Comparison of ENCODE assay signal across 39 mouse cellular contexts in the genomic region with DNA sequence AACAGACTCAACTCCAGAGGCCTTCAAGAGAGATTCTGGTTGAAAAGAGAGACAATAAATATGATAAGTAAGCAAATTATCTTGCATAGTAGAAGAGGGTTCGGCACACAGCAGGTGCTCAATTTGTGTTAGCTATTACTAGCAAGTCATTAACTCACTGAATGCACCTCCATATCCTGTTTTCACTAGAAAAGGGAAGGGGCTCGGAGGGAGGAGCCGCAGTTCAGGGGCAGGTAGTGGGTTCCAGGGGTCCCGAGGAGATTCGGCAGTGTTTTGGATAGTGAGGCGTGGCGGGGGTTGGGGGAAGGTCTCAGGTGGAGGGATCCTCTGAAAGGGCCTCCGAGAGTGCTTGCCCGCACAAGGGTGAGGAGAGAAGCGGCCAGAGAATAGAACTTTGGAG. TPM values are rescaled to one million over a fixed set of nuclear protein-coding genes. Genes with fewer than 3 reads are reported as not detected.
DNase-seq lines count a peak whose midpoint lies in the region; ATAC-seq and TF ChIP-seq lines count a peak whose summit lies in the region.
"Had no signal": no experiment of that assay in that cellular context is flagged by ENCODE, and none has a peak within 500 bp of the region (broad histone marks: within the 10 kb centered on the region; RNA-seq: fewer than 3 reads in every experiment).

No protein-coding gene starts in this region.

- TF ChIP-seq POLR2A in testis, adult 2 months (IDR thresholded peaks at IDR 0.05; ENCODE audit: control insufficient read depth, low read depth, low read length), result no peak

- 25% methylated on average over 10 of the region's 10 CpGs for WGBS in heart, embryonic 14.5 days

- intact Hi-C loops in heart, postnatal 25 days (cut with DNase I), result no loop called here

- no peak overlapping the region for H3K9ac ChIP-seq in heart, embryonic 14.5 days (ENCODE audit: low read length)
- H3K9ac ChIP-seq: forebrain, embryonic 12.5 days; kidney, embryonic 15.5 days; liver, embryonic 12.5 days had no signal

- no peak for ATAC-seq in heart, embryonic 14.5 days (ENCODE audit: insufficient number of reproducible peaks, insufficient read depth, low FRiP score, low read depth)
- ATAC-seq in activated CD4-positive, CD25-positive, alpha-beta regulatory T cell, adult 4 months, result no peak
- ATAC-seq: hindbrain, embryonic 16.5 days; liver, embryonic 12.5 days; lung, postnatal 0 days had no signal

- H3K27ac ChIP-seq in heart, embryonic 14.5 days (replicated peaks in 1 of 2; ENCODE audit: control insufficient read depth in 1 of 2, insufficient read depth in 1 of 2, low read depth in 2 of 2, low read length in 2 of 2), result no peak overlapping the region
- no peak overlapping the region for H3K27ac ChIP-seq in testis, adult 2 months (ENCODE audit: control insufficient read depth, insufficient read depth, low read depth, low read length)
- H3K27ac ChIP-seq: forebrain, embryonic 12.5 days; kidney, embryonic 15.5 days; liver, embryonic 12.5 days had no signal

- no peak for DNase-seq in heart, postnatal 25 days (ENCODE audit: low spot score)
- no peak for DNase-seq in testis, postnatal 14 days (ENCODE audit: low spot score)
- DNase-seq in R1 (ENCODE audit: low read depth, low spot score), result peak; percentile 92
- no peak for DNase-seq in cerebellum, postnatal 14 days
- DNase-seq: adrenal gland, adult 8-10 months; cerebellum, adult 11 months; cerebellum, postnatal 10 days; gastrocnemius, postnatal 10 days; heart, postnatal 10 days; kidney, adult 18-20 months; kidney, postnatal 4 days; left cerebral cortex, postnatal 4 days; lung, adult 18-20 months; lung, postnatal 4 days; midbrain, embryonic 14.5 days; thymus, postnatal 14 days had no signal

- H3K4me2 ChIP-seq in heart, embryonic 14.5 days (ENCODE audit: low read length), result peak overlapping the region; percentile 34; the same call in 1 of the 2 replicates
- H3K4me2 ChIP-seq: forebrain, embryonic 12.5 days; kidney, embryonic 15.5 days; liver, embryonic 12.5 days had no signal

- no peaks in the 10 kb centered on the region for H3K4me1 ChIP-seq in heart, embryonic 14.5 days (ENCODE audit: control insufficient read depth in 2 of 2, insufficient read depth in 2 of 2, low read length in 2 of 2)
- peaks cover 15% of the 10 kb centered on the region for H3K4me1 ChIP-seq in testis, adult 2 months (ENCODE audit: control insufficient read depth, insufficient read depth, low read length)
- H3K4me1 ChIP-seq: liver, embryonic 12.5 days had no signal

- no peak overlapping the region for H3K4me3 ChIP-seq in heart, embryonic 14.5 days (ENCODE audit: control insufficient read depth in 1 of 2, insufficient read depth in 1 of 2, low read depth in 1 of 2, low read length in 2 of 2)
- H3K4me3 ChIP-seq in testis, adult 2 months (ENCODE audit: control insufficient read depth, low read depth, low read length), result peak overlapping the region; percentile 29
- H3K4me3 ChIP-seq: erythroblast, embryonic 14.5 days; forebrain, embryonic 12.5 days; kidney, embryonic 15.5 days; liver, embryonic 12.5 days had no signal

- peaks cover 60% of the 10 kb centered on the region for H3K27me3 ChIP-seq in heart, embryonic 14.5 days (ENCODE audit: control insufficient read depth, insufficient read depth, low read length)
- H3K27me3 ChIP-seq in testis, adult 2 months (ENCODE audit: control insufficient read depth, insufficient read depth, low read length), result no peaks in the 10 kb centered on the region

- no peak for TF ChIP-seq CTCF in testis, adult 2 months (IDR thresholded peaks at IDR 0.05; ENCODE audit: control insufficient read depth, insufficient read depth, insufficient replicate concordance, low read depth, low read length)

- peaks cover 20% of the 10 kb centered on the region; the same call in 1 of the 2 replicates for H3K36me3 ChIP-seq in heart, embryonic 14.5 days (ENCODE audit: control insufficient read depth, insufficient read depth, low read length)
- no peaks in the 10 kb centered on the region for H3K36me3 ChIP-seq in testis, adult 2 months (ENCODE audit: control insufficient read depth, insufficient read depth, low read length)

- H3K9me3 ChIP-seq in heart, embryonic 14.5 days (ENCODE audit: control insufficient read depth, low read length), result no peaks in the 10 kb centered on the region
- H3K9me3 ChIP-seq: liver, embryonic 12.5 days had no signal

RNA-seq across cellular contexts. Expression of gene Eras, which starts 1.3 kb away (rescaled TPM):
- not detected in 2 replicates for polyA plus RNA-seq in heart, embryonic 14.5 days (2014; fragmentation: Nextera tagmentation; extraction: Ambion mirVana)
- not detected for total RNA-seq in heart, postnatal 25 days (2021)
- 0.32 and 0.41 TPM in 2 replicates for polyA plus RNA-seq in testis, adult 2 months (2012; rRNA removed)
- polyA plus RNA-seq in activated CD4-positive, CD25-positive, alpha-beta regulatory T cell, adult 4 months (2017; shearing (Covaris generic)), result not detected
- total RNA-seq: adrenal gland, adult 8-10 months; adrenal gland, postnatal 4 days; gastrocnemius, postnatal 10 days; heart, postnatal 10 days; layer of hippocampus, adult 8-10 months; layer of hippocampus, postnatal 25 days; left cerebral cortex, adult 8-10 months; left cerebral cortex, postnatal 4 days; monocyte, adult 5-6 weeks had no signal
- polyA plus RNA-seq: cortical plate, adult 2 months; embryonic facial prominence, embryonic 14.5 days; erythroblast, embryonic 14.5 days; forebrain, embryonic 12.5 days; hindbrain, embryonic 11.5 days; hindbrain, embryonic 16.5 days; intestine, embryonic 14.5 days; kidney, embryonic 15.5 days; liver, embryonic 12.5 days; lung, postnatal 0 days; midbrain, embryonic 14.5 days; neural tube, embryonic 14.5 days; stomach, embryonic 14.5 days; urinary bladder, adult 2 months had no signal

RNA-seq across cellular contexts. Expression of gene Pcsk1n, which starts 7.5 kb away (rescaled TPM):
- 0.09 and 0.63 TPM in 2 replicates for polyA plus RNA-seq in heart, embryonic 14.5 days (2014; fragmentation: Nextera tagmentation; extraction: Ambion mirVana)
- under 1 TPM in 1 of 2 experiments, not detected in 1; 0.11 TPM for total RNA-seq in heart, postnatal 25 days (2021)
- 8.2 and 10.0 TPM in 2 replicates for polyA plus RNA-seq in testis, adult 2 months (2012; rRNA removed)
- polyA plus RNA-seq in activated CD4-positive, CD25-positive, alpha-beta regulatory T cell, adult 4 months (2017; shearing (Covaris generic)), result not detected
- total RNA-seq: heart, postnatal 10 days; monocyte, adult 5-6 weeks had no signal
- polyA plus RNA-seq: erythroblast, embryonic 14.5 days had no signal

RNA-seq across cellular contexts. Expression of gene Gm10490, which starts 17.8 kb away (rescaled TPM):
- not detected in 2 replicates for polyA plus RNA-seq in heart, embryonic 14.5 days (2014; fragmentation: Nextera tagmentation; extraction: Ambion mirVana)
- total RNA-seq in heart, postnatal 25 days (2021), result not detected
- polyA plus RNA-seq in testis, adult 2 months (2012; rRNA removed), result not detected in 2 replicates
- not detected for polyA plus RNA-seq in activated CD4-positive, CD25-positive, alpha-beta regulatory T cell, adult 4 months (2017; shearing (Covaris generic))
- total RNA-seq: adrenal gland, adult 8-10 months; adrenal gland, postnatal 4 days; gastrocnemius, postnatal 10 days; heart, postnatal 10 days; layer of hippocampus, adult 8-10 months; layer of hippocampus, postnatal 25 days; left cerebral cortex, postnatal 4 days; monocyte, adult 5-6 weeks had no signal
- polyA plus RNA-seq: cortical plate, adult 2 months; embryonic facial prominence, embryonic 14.5 days; erythroblast, embryonic 14.5 days; forebrain, embryonic 12.5 days; gonadal fat pad, adult 2 months; hindbrain, embryonic 11.5 days; hindbrain, embryonic 16.5 days; intestine, embryonic 14.5 days; kidney, embryonic 15.5 days; limb, embryonic 14.5 days; liver, embryonic 12.5 days; lung, postnatal 0 days; midbrain, embryonic 14.5 days; neural tube, embryonic 14.5 days; stomach, embryonic 14.5 days; urinary bladder, adult 2 months had no signal

RNA-seq across cellular contexts. Expression of gene Gm10491, which starts 19.5 kb away (rescaled TPM):
- polyA plus RNA-seq in heart, embryonic 14.5 days (2014; fragmentation: Nextera tagmentation; extraction: Ambion mirVana), result not detected in 2 replicates
- total RNA-seq in heart, postnatal 25 days (2021), result not detected
- polyA plus RNA-seq in testis, adult 2 months (2012; rRNA removed), result not detected in 2 replicates
- not detected for polyA plus RNA-seq in activated CD4-positive, CD25-positive, alpha-beta regulatory T cell, adult 4 months (2017; shearing (Covaris generic))
- total RNA-seq: adrenal gland, adult 8-10 months; adrenal gland, postnatal 4 days; gastrocnemius, postnatal 10 days; heart, postnatal 10 days; layer of hippocampus, adult 8-10 months; layer of hippocampus, postnatal 25 days; left cerebral cortex, adult 8-10 months; left cerebral cortex, postnatal 4 days; monocyte, adult 5-6 weeks had no signal
- polyA plus RNA-seq: cortical plate, adult 2 months; embryonic facial prominence, embryonic 14.5 days; erythroblast, embryonic 14.5 days; forebrain, embryonic 12.5 days; gonadal fat pad, adult 2 months; hindbrain, embryonic 11.5 days; hindbrain, embryonic 16.5 days; intestine, embryonic 14.5 days; kidney, embryonic 15.5 days; limb, embryonic 14.5 days; liver, embryonic 12.5 days; lung, postnatal 0 days; midbrain, embryonic 14.5 days; neural tube, embryonic 14.5 days; stomach, embryonic 14.5 days; urinary bladder, adult 2 months had no signal

RNA-seq across cellular contexts. Expression of gene Hdac6, which starts 20.6 kb away (rescaled TPM):
- polyA plus RNA-seq in heart, embryonic 14.5 days (2014; fragmentation: Nextera tagmentation; extraction: Ambion mirVana), result 25.3 and 26.5 TPM in 2 replicates
- total RNA-seq in heart, postnatal 25 days (2021), result 10 to 100 TPM in 1 of 2 experiments, 1 to 10 TPM in 1; 9.9 to 12.4 TPM
- 63.1 and 65.4 TPM in 2 replicates for polyA plus RNA-seq in testis, adult 2 months (2012; rRNA removed)
- 10 to 100 TPM in 1 of 2 experiments, 1 to 10 TPM in 1; 8.7 to 10.0 TPM for polyA plus RNA-seq in activated CD4-positive, CD25-positive, alpha-beta regulatory T cell, adult 4 months (2017; shearing (Covaris generic))
